Mouse (Mus musculus): Measurements from ENCODE around the gene Fmn2.

Gene Fmn2

DNA sequence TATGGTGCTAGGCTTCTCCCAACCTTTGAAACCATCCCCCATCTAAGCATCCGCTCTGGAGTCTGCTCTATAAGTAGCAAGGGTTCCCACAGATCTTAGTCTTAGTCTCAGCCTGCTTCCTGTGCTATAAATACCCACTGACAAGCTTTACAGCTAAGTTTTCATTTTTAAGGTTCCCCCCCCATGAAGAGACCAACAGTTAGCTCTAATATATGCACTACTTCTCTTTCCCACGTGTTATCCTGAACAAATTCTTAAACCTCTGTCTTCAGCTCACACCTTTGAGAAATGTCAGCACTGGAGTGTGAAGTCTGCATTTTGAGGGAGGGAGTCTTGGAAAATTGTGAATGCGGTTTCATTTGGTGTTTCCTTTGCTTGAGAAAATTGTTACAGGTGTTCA lies 56.2 kb downstream of the Fmn2 start:
- DNase-seq: no peak

DNA sequence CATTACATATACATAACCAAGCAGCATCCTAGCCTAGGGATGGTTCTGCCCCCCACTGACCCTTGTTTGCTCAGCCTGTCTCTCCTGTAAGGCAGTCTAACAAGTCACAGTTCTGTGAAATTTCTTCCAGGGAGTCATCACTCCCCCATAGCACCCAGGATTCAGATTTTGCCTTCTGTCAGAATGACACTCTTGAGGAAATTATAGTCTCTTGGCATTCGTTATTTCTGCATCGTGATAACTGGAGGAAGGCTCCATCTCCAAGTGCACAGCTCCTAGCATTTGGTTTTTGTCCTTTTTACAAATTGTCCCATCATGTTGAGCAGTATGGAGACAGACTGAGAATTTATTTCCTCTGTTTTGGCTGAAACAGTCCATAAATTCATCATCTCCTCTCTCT lies 56.9 kb downstream of the Fmn2 start:
- no peak for DNase-seq

- no peak for DNase-seq
These were observed 62.9 kb downstream of the Fmn2 start for GRCm38 (mm10) chr1:174564561-174564960.

- no peak for DNase-seq
These were observed 67.0 kb downstream of the Fmn2 start for GRCm38 (mm10) chr1:174568609-174569008.

- no peak for DNase-seq
These were observed 90.9 kb downstream of the Fmn2 start for GRCm38 (mm10) chr1:174592420-174592980.

GRCm38 (mm10) chr1:174594989-174595388 lies 93.4 kb downstream of the Fmn2 start:
- DNase-seq: peak; percentile 22 to 37

DNA sequence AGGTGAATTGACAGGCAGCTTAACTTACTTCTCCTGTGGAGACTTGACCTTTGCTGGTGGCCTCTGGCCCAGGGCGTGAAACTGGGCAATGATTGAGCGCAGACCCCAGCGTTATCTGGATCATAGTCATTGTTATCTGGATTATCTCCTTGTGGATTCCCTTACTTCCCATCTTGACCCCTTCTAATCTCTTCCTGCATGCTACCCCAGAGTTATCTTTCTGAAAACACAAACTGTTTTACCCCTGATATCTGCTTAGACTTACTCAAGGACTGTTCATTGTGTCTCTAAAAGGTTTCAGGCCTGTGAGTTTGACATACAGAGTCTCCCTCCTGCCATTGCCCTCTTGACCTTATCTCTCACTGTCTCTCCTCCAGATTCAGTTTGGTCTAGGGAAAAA lies 95.9 kb downstream of the Fmn2 start:
- DNase-seq: no peak

DNA sequence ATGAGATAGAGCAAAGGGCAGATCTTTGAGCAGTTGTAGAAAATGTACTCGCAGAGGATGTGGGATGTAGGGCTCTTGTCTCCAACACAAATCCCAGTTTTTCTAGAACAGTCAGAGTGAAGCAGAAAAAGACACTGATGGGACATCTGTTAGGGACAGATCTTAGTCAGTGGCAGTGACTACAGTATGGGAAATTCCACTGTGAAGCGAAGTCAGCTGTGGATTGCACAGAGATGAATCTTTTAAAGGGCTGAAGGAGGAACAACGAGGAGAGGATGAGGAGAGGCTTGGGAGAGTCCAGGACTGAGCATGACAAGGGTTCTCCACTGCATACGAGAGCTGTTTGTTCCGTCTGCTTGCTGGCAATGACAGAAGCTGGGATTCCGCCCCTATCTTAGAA lies 96.6 kb downstream of the Fmn2 start:
- no peak for DNase-seq

GRCm38 (mm10) chr1:174600041-174600440 lies 98.4 kb downstream of the Fmn2 start:
- DNase-seq: no peak

GRCm38 (mm10) chr1:174600620-174601019 lies 99.0 kb downstream of the Fmn2 start:
- DNase-seq: no peak

- no peak for DNase-seq
These were observed 115.7 kb downstream of the Fmn2 start for GRCm38 (mm10) chr1:174617368-174617767.

DNA sequence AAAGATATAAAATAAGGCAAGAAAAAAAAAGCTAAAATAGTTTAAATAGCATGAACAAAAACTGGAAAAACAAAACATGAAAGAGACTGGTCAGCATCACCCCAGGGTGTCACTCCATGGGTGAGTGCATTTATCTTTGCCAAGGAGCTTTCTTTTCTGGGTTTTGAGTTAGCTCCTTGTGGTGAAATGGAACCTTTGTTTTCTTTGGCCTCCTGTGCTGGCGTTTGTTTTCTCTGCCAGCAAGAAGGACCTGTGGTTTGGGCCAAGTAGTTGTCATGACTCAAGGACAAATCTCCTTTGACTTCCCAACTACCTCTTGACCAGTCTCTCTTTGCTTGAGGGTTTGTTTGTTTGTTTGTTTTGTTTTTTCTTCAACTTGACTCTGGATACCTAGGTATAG lies 119.9 kb downstream of the Fmn2 start:
- no peak for DNase-seq

- no peak for DNase-seq
These were observed 121.4 kb downstream of the Fmn2 start for GRCm38 (mm10) chr1:174623054-174623453.

- no peak for DNase-seq
These were observed 128.4 kb downstream of the Fmn2 start for GRCm38 (mm10) chr1:174630074-174630473.

- no peak for DNase-seq
These were observed 134.7 kb downstream of the Fmn2 start for GRCm38 (mm10) chr1:174636291-174636690.

GRCm38 (mm10) chr1:174637564-174638085 lies 136.0 kb downstream of the Fmn2 start:
- no peak for DNase-seq

DNA sequence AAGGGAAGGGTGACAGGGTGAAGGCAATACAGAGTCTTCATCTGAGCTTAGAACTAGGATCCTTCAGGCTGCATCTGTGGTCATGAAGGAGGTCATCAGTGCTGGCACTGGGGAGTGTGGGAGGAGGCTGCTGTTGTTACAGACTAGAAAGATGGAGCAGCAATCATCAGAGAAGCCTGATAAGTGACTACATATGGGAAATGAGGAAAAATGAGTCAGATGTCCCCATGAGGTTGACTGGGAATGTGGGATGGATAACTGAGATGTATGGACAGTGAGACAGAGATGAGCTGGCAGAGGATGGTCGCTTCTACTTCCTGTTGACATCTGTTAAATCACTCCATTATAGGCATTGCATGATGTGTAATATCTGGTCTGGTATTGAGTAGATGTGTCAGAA lies 139.3 kb downstream of the Fmn2 start:
- no peak for DNase-seq

GRCm38 (mm10) chr1:174643431-174644010 lies 141.9 kb downstream of the Fmn2 start:
- DNase-seq: no peak

DNA sequence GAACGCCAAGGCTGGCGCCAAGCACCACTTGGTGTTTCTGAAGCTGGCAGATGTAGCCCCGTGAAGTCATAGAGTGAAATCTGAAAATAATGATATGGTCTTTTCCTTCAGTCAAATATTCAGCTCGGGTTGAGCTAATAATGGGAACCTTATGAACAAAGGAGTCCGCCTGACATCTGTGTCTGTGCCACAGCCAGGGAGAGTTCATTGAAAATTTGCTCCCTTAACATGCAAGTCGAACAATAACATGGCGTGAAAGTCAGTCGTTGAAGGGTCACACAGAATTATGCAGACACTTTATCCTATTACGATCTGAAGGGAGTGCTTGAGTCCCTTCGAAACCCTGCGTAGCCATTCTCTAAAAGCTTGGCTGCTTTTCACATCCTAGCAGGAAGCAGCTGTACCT lies 147.8 kb downstream of the Fmn2 start:
- no peak for DNase-seq

GRCm38 (mm10) chr1:174654565-174654964 lies 152.9 kb downstream of the Fmn2 start:
- peak; percentile 9 to 41 for DNase-seq

DNA sequence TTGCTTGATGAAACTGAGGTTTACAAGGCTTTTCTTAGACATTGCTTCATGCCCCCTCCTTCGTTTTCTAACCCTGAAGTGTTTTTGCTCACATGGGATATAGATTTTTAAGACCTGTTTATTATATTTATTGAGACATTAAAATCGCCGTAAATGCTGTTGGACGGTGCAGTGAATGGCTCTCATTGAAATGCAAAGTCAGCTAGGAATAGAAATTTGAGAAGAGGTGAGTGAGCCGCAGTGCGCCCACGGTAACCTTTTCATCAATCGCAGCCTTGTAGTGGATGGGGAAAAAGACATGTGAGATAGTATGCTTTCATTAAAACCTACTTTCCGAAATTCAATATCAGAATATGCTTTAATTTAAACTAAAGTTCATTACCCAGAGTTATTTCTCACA lies 153.7 kb downstream of the Fmn2 start:
- DNase-seq: no peak

DNA sequence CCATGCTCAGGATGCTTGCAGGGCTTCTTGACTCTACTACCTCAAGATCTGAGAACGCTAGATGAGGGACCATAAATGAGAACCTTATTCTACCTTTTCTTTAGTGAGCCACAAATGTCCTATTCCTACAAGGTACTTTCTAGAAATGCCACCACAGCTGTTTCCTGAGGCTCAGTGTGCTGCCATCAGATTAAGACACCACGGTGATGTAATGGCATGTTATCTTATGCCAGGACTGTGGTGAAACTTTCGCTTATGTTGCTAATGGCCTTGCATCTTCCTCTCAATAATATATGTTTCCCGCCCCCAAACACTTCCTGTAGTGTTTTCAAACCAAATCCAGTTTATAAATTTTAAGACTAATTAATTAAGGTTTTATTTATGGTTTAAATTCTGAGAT lies 154.9 kb downstream of the Fmn2 start:
- DNase-seq: no peak

DNA sequence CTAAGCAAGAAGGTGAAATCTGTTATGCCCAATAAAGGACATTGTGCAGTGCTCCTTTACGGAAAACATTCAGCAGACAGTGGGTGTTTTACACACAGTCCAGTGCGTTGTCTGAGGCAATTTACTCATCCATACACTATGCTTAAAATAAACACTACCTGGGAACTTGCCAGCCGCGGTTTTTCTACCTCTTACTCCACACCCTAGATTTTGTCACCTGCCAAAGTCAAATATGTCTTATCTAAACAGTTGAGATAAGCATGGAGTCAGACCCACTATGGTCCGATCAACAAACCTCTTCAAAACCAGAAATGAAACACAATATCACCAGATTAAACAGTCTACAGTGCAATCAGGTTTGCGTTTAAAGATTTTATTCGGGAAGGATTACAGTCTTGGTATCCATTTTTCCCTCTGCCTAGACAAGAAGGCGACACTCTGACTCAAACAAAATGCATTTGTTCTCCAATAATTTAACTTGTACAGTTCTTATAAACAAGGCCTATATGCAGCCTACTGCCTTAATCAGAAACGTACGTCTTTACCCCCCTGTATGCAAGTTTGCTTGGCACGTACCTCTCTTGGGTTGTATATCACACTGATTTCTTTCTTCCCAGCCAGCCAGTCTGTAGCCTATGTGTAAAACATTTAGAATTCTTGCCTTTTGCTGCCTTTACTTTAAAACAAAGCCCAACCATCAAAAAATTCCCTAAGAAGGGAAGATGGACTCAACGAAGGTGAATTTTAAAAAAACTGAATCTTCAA lies 158.0 kb downstream of the Fmn2 start:
- DNase-seq: peak; percentile 49 to 56

GRCm38 (mm10) chr1:174665116-174665515 lies 163.5 kb downstream of the Fmn2 start:
- no peak for DNase-seq
